Mouse (Mus musculus): ENCODE measurements around the gene Kntc1. TPM values are rescaled to one million over a fixed set of nuclear protein-coding genes. Genes with fewer than 3 reads are reported as not detected.

The Kntc1 gene
- polyA plus RNA-seq, 1 experiment, result not detected

- no peak for TF ChIP-seq POLR2A (IDR thresholded peaks at IDR 0.05; ENCODE audit: insufficient read depth, low read depth, low read length)
- TF ChIP-seq CTCF (IDR thresholded peaks at IDR 0.05; ENCODE audit: insufficient read depth, low read depth, low read length), result no peak
- no peak overlapping the region for H3K4me3 ChIP-seq (ENCODE audit: insufficient read depth, low read depth, low read length)
- 93% methylated on average over 7 of the region's 7 CpGs for WGBS
- no peaks in the 10 kb centered on the region for H3K4me1 ChIP-seq (ENCODE audit: control insufficient read depth, insufficient read depth, low read length)
- no peak overlapping the region for H3K27ac ChIP-seq (ENCODE audit: insufficient read depth, low read depth, low read length)
These were observed 39.5 kb downstream of the Kntc1 start for GRCm38 (mm10) chr5:123788976-123789375.

- TF ChIP-seq POLR2A (IDR thresholded peaks at IDR 0.05; ENCODE audit: insufficient read depth, low read depth, low read length), result no peak
- no peak for TF ChIP-seq CTCF (IDR thresholded peaks at IDR 0.05; ENCODE audit: insufficient read depth, low read depth, low read length)
- Histone ChIP-seq H3K4me3 (ENCODE audit: insufficient read depth, low read depth, low read length) (no peak overlapping the region), H3K4me1 (ENCODE audit: control insufficient read depth, insufficient read depth, low read length) (no peaks in the 10 kb centered on the region), H3K27ac (ENCODE audit: insufficient read depth, low read depth, low read length) (no peak overlapping the region)
- 88% methylated on average over 2 of the region's 2 CpGs for WGBS
These were observed 43.6 kb downstream of the Kntc1 start for GRCm38 (mm10) chr5:123793081-123793480.

DNA sequence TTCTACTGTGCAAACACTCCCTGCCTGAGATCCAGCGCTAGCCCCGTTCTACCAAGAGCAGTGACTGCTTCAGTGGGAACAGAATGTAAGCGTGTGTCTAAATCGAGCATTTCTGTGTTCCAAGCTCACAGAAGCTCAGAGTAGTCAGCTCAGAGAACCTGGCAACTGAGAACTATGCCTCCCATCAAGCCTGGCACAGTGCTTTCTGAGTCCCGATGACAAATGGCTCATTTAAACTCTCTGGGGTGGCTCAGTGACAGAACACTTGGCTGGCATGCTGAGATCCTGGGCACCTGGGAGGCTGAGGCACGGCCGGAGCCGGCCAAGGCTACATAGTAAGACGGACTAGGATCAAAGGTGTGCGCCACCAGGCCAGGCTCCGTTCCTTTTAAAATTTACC is 56.8 kb downstream of the Kntc1 start:
- no peaks in the 10 kb centered on the region for H3K4me1 ChIP-seq (ENCODE audit: control insufficient read depth, insufficient read depth, low read length)
- no peak overlapping the region for H3K4me3 ChIP-seq (ENCODE audit: insufficient read depth, low read depth, low read length)
- no peak for TF ChIP-seq POLR2A (IDR thresholded peaks at IDR 0.05; ENCODE audit: insufficient read depth, low read depth, low read length)
- no peak for TF ChIP-seq CTCF (IDR thresholded peaks at IDR 0.05; ENCODE audit: insufficient read depth, low read depth, low read length)
- H3K27ac ChIP-seq (ENCODE audit: insufficient read depth, low read depth, low read length), result no peak overlapping the region
- WGBS, result 69% methylated on average over 11 of the region's 11 CpGs

- TF ChIP-seq CTCF (IDR thresholded peaks at IDR 0.05; ENCODE audit: insufficient read depth, low read depth, low read length), result no peak
- no peak for TF ChIP-seq POLR2A (IDR thresholded peaks at IDR 0.05; ENCODE audit: insufficient read depth, low read depth, low read length)
- Histone ChIP-seq H3K4me1 (ENCODE audit: control insufficient read depth, insufficient read depth, low read length) (no peaks in the 10 kb centered on the region), H3K4me3 (ENCODE audit: insufficient read depth, low read depth, low read length) (no peak overlapping the region), H3K27ac (ENCODE audit: insufficient read depth, low read depth, low read length) (no peak overlapping the region)
- 89% methylated on average over 5 of the region's 5 CpGs for WGBS
These were observed 59.0 kb downstream of the Kntc1 start for GRCm38 (mm10) chr5:123808541-123808940.

- H3K4me3 ChIP-seq (ENCODE audit: insufficient read depth, low read depth, low read length), result no peak overlapping the region
- TF ChIP-seq CTCF (IDR thresholded peaks at IDR 0.05; ENCODE audit: insufficient read depth, low read depth, low read length), result no peak
- TF ChIP-seq POLR2A (IDR thresholded peaks at IDR 0.05; ENCODE audit: insufficient read depth, low read depth, low read length), result no peak
- WGBS, result 91% methylated on average over 13 of the region's 13 CpGs
- H3K27ac ChIP-seq (ENCODE audit: insufficient read depth, low read depth, low read length), result no peak overlapping the region
- H3K4me1 ChIP-seq (ENCODE audit: control insufficient read depth, insufficient read depth, low read length), result no peaks in the 10 kb centered on the region
These were observed 59.6 kb downstream of the Kntc1 start for GRCm38 (mm10) chr5:123809156-123809555.

- H3K4me3 ChIP-seq (ENCODE audit: insufficient read depth, low read depth, low read length), result no peak overlapping the region
- H3K27ac ChIP-seq (ENCODE audit: insufficient read depth, low read depth, low read length), result no peak overlapping the region
- H3K4me1 ChIP-seq (ENCODE audit: control insufficient read depth, insufficient read depth, low read length), result peaks cover 8% of the 10 kb centered on the region
- TF ChIP-seq CTCF (IDR thresholded peaks at IDR 0.05; ENCODE audit: insufficient read depth, low read depth, low read length) (no peak), POLR2A (IDR thresholded peaks at IDR 0.05; ENCODE audit: insufficient read depth, low read depth, low read length) (no peak)
- 69% methylated on average over 7 of the region's 7 CpGs for WGBS
These were observed 67.4 kb downstream of the Kntc1 start for GRCm38 (mm10) chr5:123816891-123817290.

GRCm38 (mm10) chr5:123818941-123819577 is 69.5 kb downstream of the Kntc1 start:
- TF ChIP-seq POLR2A (IDR thresholded peaks at IDR 0.05; ENCODE audit: insufficient read depth, low read depth, low read length) (no peak), CTCF (IDR thresholded peaks at IDR 0.05; ENCODE audit: insufficient read depth, low read depth, low read length) (no peak)
- H3K4me1 ChIP-seq (ENCODE audit: control insufficient read depth, insufficient read depth, low read length), result peaks cover 9% of the 10 kb centered on the region
- WGBS, result 46% methylated on average over 19 of the region's 19 CpGs
- no peak overlapping the region for H3K27ac ChIP-seq (ENCODE audit: insufficient read depth, low read depth, low read length)
- no peak overlapping the region for H3K4me3 ChIP-seq (ENCODE audit: insufficient read depth, low read depth, low read length)

- Histone ChIP-seq H3K27ac (ENCODE audit: insufficient read depth, low read depth, low read length) (no peak overlapping the region), H3K4me3 (ENCODE audit: insufficient read depth, low read depth, low read length) (no peak overlapping the region), H3K4me1 (ENCODE audit: control insufficient read depth, insufficient read depth, low read length) (peaks cover 9% of the 10 kb centered on the region)
- no peak for TF ChIP-seq POLR2A (IDR thresholded peaks at IDR 0.05; ENCODE audit: insufficient read depth, low read depth, low read length)
- TF ChIP-seq CTCF (IDR thresholded peaks at IDR 0.05; ENCODE audit: insufficient read depth, low read depth, low read length), result no peak
- 90% methylated on average over 9 of the region's 9 CpGs for WGBS
These were observed 71.2 kb downstream of the Kntc1 start for GRCm38 (mm10) chr5:123820501-123821263.

DNA sequence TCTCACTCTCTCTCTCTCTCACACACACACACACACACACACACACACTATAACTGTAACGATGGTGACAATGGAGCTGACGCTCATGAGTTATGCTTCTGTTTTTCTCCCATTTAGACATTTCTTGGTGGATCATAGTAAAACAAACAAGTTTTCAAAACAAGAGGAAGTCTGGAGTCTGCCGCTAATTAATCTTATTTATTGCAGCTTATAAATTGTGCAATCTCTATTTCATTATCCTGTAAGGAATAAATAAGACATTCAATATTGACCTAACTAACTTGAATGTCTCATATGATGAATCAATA is 71.7 kb downstream of the Kntc1 start:
- WGBS, result 92% methylated on average over 3 of the region's 3 CpGs
- no peak overlapping the region for H3K4me3 ChIP-seq (ENCODE audit: insufficient read depth, low read depth, low read length)
- TF ChIP-seq POLR2A (IDR thresholded peaks at IDR 0.05; ENCODE audit: insufficient read depth, low read depth, low read length) (no peak), CTCF (IDR thresholded peaks at IDR 0.05; ENCODE audit: insufficient read depth, low read depth, low read length) (no peak)
- no peak overlapping the region for H3K27ac ChIP-seq (ENCODE audit: insufficient read depth, low read depth, low read length)
- H3K4me1 ChIP-seq (ENCODE audit: control insufficient read depth, insufficient read depth, low read length), result peaks cover 9% of the 10 kb centered on the region
